Mouse (Mus musculus) lung, embryonic 15.5 days (tissue): ENCODE data around the gene Rbx1. TPM values are rescaled to one million over a fixed set of nuclear protein-coding genes. Genes with fewer than 3 reads are reported as not detected.

ENCODE experiments used
- ATAC-seq: fragments of 200-750 bp; cut with Nextera tagmentation; 2 replicates; pipeline ENCODE4 v1.8.0; 2017; ENCODE audit warnings: moderate number of reproducible peaks, borderline replicate concordance; ENCODE audit not compliant: low FRiP score, low TSS enrichment; ENCODE audit errors: extremely low read depth
- H3K27ac ChIP-seq: fragments of 300-500 bp; sonication (generic); 2 replicates; pipeline ENCODE4 v1.5.1; 2015; ENCODE audit warnings: moderate library complexity, mild to moderate bottlenecking, inconsistent platforms
- H3K27me3 ChIP-seq: fragments of 300-500 bp; sonication (generic); 2 replicates; pipeline ENCODE4 v1.6.1; 2015; ENCODE audit warnings: inconsistent platforms
- H3K36me3 ChIP-seq: fragments of 300-500 bp; sonication (generic); 2 replicates; pipeline ENCODE4 v1.6.1; 2015; ENCODE audit warnings: inconsistent platforms
- H3K4me1 ChIP-seq: fragments of 300-500 bp; sonication (generic); 2 replicates; pipeline ENCODE4 v1.6.1; 2015; ENCODE audit warnings: inconsistent platforms
- H3K4me2 ChIP-seq: fragments of 300-500 bp; sonication (generic); 2 replicates; pipeline ENCODE4 v1.6.1; 2015; ENCODE audit warnings: inconsistent platforms, mild to moderate bottlenecking, moderate library complexity
- H3K4me3 ChIP-seq: fragments of 300-500 bp; sonication (generic); 2 replicates; pipeline ENCODE4 v1.5.1; 2015; ENCODE audit warnings: mild to moderate bottlenecking, inconsistent platforms
- H3K9ac ChIP-seq: fragments of 300-500 bp; sonication (generic); 2 replicates; pipeline ENCODE4 v1.6.1; 2015; ENCODE audit warnings: inconsistent platforms
- H3K9me3 ChIP-seq: fragments of 300-500 bp; sonication (generic); 2 replicates; pipeline ENCODE4 v1.6.1; 2016; ENCODE audit warnings: inconsistent platforms
- WGBS: fragments of 180-500 bp; shearing (Covaris S2); methylation state at CpG from one replicate; pipeline ENCODE4 v1.1.7; 2015; 5-methylcytosine and 5-hydroxymethylcytosine counted together
- polyA plus RNA-seq: library from polyadenylated mRNA; unstranded; fragments of >200 nt; fragmentation: Nextera tagmentation; extraction: Ambion mirVana; gene quantifications from 2 replicates; pipeline ENCODE4 v1.2.1, GENCODE M21; 2015

Rbx1 gene
- polyA plus RNA-seq, 1 experiment from 2014 or later: 458 TPM

GRCm38 (mm10) chr15:81523169-81523871 lies 57.2 kb downstream of the Rbx1 start:
- Histone ChIP-seq H3K4me2 (peak overlapping the region; percentile 98), H3K27me3 (no peaks in the 10 kb centered on the region), H3K4me3 (peak overlapping the region; percentile 70), H3K27ac (peak overlapping the region; percentile 99), H3K36me3 (no peaks in the 10 kb centered on the region), H3K9me3 (no peaks in the 10 kb centered on the region), H3K9ac (peak overlapping the region; percentile 73), H3K4me1 (0 out of 2 replicates have a peak, but pooled peaks cover 8% of the 10 kb centered on the region)
- WGBS: 0% methylated on average over 41 of the region's 41 CpGs
- ATAC-seq: peak; percentile 97

DNA sequence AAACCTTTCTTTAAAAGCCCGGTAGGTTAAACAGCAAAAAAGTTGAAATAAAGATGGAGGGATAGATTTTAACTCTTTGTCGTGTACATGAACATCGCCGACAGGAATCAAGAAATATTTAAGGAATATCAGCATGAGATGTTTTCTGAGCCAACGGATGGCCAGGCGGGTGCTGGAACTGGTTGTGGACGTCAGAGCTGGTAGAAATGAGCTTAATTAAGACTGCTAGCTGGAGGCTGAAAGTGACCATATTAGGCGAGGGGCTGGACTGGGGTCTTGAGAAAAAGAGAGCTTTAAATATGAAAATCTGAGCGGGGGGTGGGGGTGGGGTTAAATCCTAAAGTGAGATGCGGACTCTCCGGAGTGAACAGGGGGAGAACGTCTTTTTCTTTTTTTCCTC lies 57.8 kb downstream of the Rbx1 start:
- H3K9ac ChIP-seq: peak overlapping the region; percentile 73
- ATAC-seq: no peak
- H3K9me3 ChIP-seq: no peaks in the 10 kb centered on the region
- no peaks in the 10 kb centered on the region for H3K36me3 ChIP-seq
- WGBS: under 1% methylated on average over 12 of the region's 12 CpGs
- peak overlapping the region; percentile 99 for H3K27ac ChIP-seq
- 0 out of 2 replicates have a peak, but pooled peaks cover 8% of the 10 kb centered on the region for H3K4me1 ChIP-seq
- peak overlapping the region; percentile 70 for H3K4me3 ChIP-seq
- no peaks in the 10 kb centered on the region for H3K27me3 ChIP-seq
- peak overlapping the region; percentile 98 for H3K4me2 ChIP-seq

Other genes with a start within 250 kb of the Rbx1 start
- 1.1 TPM in 2 replicates for gene Mchr1, start 230.8 kb upstream of the Rbx1 start, polyA plus RNA-seq
- 110 and 112 TPM in 2 replicates for gene Slc25a17, start 105.5 kb upstream of the Rbx1 start, polyA plus RNA-seq
- gene St13, start 66.2 kb upstream of the Rbx1 start, polyA plus RNA-seq: 146 and 154 TPM in 2 replicates
- gene Xpnpep3, start 66.2 kb upstream of the Rbx1 start, polyA plus RNA-seq: 10.4 and 10.9 TPM in 2 replicates
- 1.3 and 2.0 TPM in 2 replicates for gene Dnajb7, start 58.0 kb upstream of the Rbx1 start, polyA plus RNA-seq
- gene Ep300, start 119.1 kb downstream of the Rbx1 start, polyA plus RNA-seq: 12.0 and 13.6 TPM in 2 replicates
- 24.6 and 26.0 TPM in 2 replicates for gene L3mbtl2, start 197.6 kb downstream of the Rbx1 start, polyA plus RNA-seq
- 5.7 and 5.8 TPM in 2 replicates for gene Chadl, start 231.0 kb downstream of the Rbx1 start, polyA plus RNA-seq